Mouse (Mus musculus) cortical plate, adult 2 months (tissue): ENCODE data around the gene Olfr872.

ENCODE experiments used
- CTCF ChIP-seq: fragments of 200-500 bp; IDR thresholded peaks from 2 replicates; pipeline ENCODE4 v1.5.1; 2011; ENCODE audit warnings: mild to moderate bottlenecking, control low read depth, low read length; ENCODE audit not compliant: insufficient read depth; ENCODE audit errors: extremely low read depth
- POLR2A ChIP-seq: fragments of 200-500 bp; IDR thresholded peaks from 2 replicates; pipeline ENCODE4 v1.6.1; 2011; ENCODE audit warnings: mild to moderate bottlenecking, low read length, control low read depth; ENCODE audit not compliant: insufficient read depth; ENCODE audit errors: extremely low read depth

DNA sequence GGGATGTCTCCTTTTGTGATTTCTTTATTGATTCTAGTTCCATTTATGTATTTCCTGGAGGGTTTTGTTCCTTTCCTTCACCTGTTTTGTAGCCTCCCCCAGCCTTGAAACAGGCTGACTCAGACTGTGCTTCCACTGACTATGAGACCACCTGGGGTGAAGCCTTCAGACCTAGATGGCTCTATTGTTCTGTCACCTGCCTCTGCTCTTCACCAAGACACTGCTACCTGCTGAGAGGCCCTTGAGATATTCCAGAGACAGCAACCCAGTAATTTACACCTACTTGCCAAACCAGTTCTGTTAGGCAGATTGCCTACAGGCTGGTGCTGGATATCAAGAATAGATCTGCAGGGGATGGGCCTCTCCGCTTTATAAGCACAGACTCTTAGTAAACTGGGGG is 34.8 kb upstream of the Olfr872 start:
- TF ChIP-seq POLR2A (no peak), CTCF (no peak)
